Mouse (Mus musculus): Measurements from ENCODE around the gene Nutf2. TPM values are rescaled to one million over a fixed set of nuclear protein-coding genes. Genes with fewer than 3 reads are reported as not detected.
"Not testable (repeated sequence)": the region's sequence is repeated elsewhere in the genome, so short reads cannot be mapped to it uniquely, and the experiment has no call there.

Nutf2 gene
- total RNA-seq (2021): 10 to 100 TPM; 36.5 to 45.5 TPM
- long read RNA-seq, experiment 1, transcript Nutf2-201 (5 exons, 948 nt): major isoform, 47 of 50 reads
- long read RNA-seq, experiment 1, partial matches to known transcripts: 1 of 50 reads
- long read RNA-seq, experiment 1, other reads (novel, unspliced or antisense): 2 of 50 reads
- long read RNA-seq, experiment 2, transcript Nutf2-201 (5 exons, 948 nt): major isoform, 96 of 103 reads
- long read RNA-seq, experiment 2, partial matches to known transcripts: 3 of 103 reads
- long read RNA-seq, experiment 2, other reads (novel, unspliced or antisense): 3 of 103 reads

GRCm38 (mm10) chr8:105860143-105860981 is at the start of gene Nutf2:
TSS of gene Nutf2 (plus strand) at chr8:105860580.
- peak; percentile 90 to 96 for DNase-seq (ENCODE audit: low spot score in 2 of 2)

- DNase-seq (ENCODE audit: low spot score in 2 of 2): no peak
Measured at GRCm38 (mm10) chr8:105811061-105811460, 49.3 kb upstream of the Nutf2 start.

GRCm38 (mm10) chr8:105811543-105811942 is 48.8 kb upstream of the Nutf2 start:
- no peak for DNase-seq (ENCODE audit: low spot score in 2 of 2)

DNA sequence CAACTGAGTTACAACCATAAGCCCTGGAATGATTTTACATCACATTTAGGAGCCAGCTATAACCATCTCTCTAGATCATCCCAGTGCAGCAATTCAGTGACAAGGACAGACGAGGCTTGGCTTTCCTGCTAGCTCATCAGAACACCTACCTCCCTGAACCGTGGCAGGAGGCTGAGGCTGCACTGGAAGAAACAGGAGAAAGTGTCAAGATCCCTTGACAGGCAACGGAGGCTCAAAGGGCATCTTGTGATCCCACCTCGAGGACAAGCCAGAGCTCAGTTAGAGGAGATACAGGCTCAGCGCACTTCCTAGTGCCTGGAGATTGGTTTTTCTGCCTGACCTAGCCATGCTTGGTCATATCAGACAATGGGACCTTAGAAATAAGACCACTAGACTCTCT is 47.9 kb upstream of the Nutf2 start:
- no peak for DNase-seq (ENCODE audit: low spot score in 2 of 2)

- no peak for DNase-seq (ENCODE audit: low spot score in 2 of 2)
Measured at GRCm38 (mm10) chr8:105813241-105813640, 47.1 kb upstream of the Nutf2 start.

GRCm38 (mm10) chr8:105819659-105820058 is 40.7 kb upstream of the Nutf2 start:
- DNase-seq (ENCODE audit: low spot score in 2 of 2): no peak

DNA sequence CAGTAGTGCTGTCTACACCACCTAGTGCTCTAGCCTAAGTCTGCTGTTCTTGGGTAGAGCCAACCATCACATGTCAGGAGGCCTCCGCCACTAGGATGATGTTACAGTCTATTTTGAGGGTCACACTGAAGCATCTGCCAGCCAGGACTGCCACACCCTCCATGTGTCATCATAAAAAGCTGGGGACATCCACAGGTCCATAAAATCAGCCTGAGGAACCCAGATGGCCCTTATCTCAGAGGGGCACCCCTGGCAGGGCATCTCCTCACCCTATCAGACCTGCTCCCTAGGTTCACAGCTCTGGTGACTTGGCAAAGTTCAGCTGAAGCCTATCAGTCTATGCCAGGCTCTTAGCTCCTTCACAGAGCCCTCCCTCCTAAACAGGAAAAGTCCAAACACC is 39.5 kb upstream of the Nutf2 start:
- no peak for DNase-seq (ENCODE audit: low spot score in 2 of 2)

GRCm38 (mm10) chr8:105825506-105825905 is 34.9 kb upstream of the Nutf2 start:
- no peak for DNase-seq (ENCODE audit: low spot score in 2 of 2)

- no peak for DNase-seq (ENCODE audit: low spot score in 2 of 2)
Measured at GRCm38 (mm10) chr8:105826379-105826778, 34.0 kb upstream of the Nutf2 start.

- DNase-seq (ENCODE audit: low spot score in 2 of 2): peak; percentile 96 to 99
Measured at GRCm38 (mm10) chr8:105826861-105827848, 33.2 kb upstream of the Nutf2 start, which contains the start of the genes Ranbp10 and Tsnaxip1. TSS of gene Ranbp10 (minus strand) at chr8:105827350. TSS of gene Tsnaxip1 (plus strand) at chr8:105827731.

- not testable (repeated sequence) for DNase-seq (ENCODE audit: low spot score in 2 of 2)
Measured at GRCm38 (mm10) chr8:105833740-105834139, 26.6 kb upstream of the Nutf2 start.

GRCm38 (mm10) chr8:105835318-105835717 is 25.1 kb upstream of the Nutf2 start:
- peak in 1 of 2 experiments; percentile 47 for DNase-seq (ENCODE audit: low spot score in 2 of 2)

GRCm38 (mm10) chr8:105836991-105837390 is 23.4 kb upstream of the Nutf2 start:
- DNase-seq (ENCODE audit: low spot score in 2 of 2): no peak

DNA sequence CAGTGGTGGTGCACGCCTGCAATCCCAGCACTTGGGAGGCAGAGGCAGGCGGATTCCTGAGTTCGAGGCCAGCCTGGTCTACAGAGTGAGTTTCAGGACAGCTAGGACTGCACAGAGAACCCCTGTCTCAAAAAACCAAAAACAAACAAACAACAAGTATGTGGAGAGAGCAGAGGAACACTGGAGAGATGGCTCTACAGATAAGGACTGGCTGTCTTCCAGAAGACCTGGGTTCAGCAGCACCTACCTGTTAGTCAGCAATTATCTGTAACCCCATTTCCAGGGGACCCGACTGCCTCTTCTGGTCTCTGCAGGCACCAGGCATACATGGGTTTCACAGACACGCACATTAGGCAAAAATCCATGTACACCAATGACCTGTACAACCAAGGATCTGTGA is 21.2 kb upstream of the Nutf2 start:
- DNase-seq (ENCODE audit: low spot score in 2 of 2): no peak

DNA sequence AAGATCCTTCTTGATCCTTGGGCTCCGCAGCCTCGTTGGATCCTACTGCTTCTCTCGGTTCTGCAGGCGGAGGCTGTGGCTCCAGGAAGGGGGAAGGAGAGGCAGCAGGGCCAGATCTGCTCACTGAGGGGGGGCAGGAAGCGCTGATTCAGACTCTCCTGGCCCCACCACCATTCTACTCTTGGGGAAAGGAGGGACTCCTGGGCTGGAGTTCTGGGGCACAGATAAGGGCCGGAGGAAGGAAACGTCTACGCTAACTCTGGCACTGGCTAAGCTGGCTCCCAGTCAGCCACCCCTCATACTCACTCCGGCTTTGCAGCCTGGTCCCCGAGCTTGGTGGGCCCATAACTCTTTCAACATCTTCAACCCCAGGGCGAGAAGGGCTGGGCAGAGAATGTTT is 13.7 kb upstream of the Nutf2 start:
- DNase-seq (ENCODE audit: low spot score in 2 of 2): no peak

- no peak for DNase-seq (ENCODE audit: low spot score in 2 of 2)
Measured at GRCm38 (mm10) chr8:105850014-105850413, 10.4 kb upstream of the Nutf2 start.

- DNase-seq (ENCODE audit: low spot score in 2 of 2): no peak
Measured at GRCm38 (mm10) chr8:105850611-105851010, 9.8 kb upstream of the Nutf2 start.

DNA sequence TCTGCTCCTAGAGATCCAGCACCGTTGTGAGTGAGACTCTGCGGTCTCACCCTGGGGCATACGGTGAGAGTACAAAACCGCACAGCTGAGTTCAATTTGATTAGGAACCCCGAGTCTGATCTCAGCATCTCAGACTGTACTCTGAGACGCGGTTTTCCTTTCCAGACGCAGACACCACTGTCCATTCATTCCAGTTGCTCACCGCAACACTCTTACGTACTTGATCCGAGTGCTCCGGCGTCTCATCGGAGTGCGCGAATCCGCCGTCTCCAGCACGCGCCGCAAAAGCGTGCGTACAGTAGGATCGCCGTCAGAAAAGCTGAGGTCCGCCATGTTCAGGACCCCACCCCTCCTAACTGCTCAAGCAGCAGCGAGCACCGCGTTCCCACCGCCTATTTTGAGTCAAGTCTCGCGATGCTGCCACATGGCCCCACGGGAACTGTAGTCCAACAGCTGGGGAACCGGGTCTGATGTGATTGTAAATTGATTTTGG is 8.7 kb upstream of the Nutf2 start:
- DNase-seq (ENCODE audit: low spot score in 2 of 2): peak; percentile 84 to 95

DNA sequence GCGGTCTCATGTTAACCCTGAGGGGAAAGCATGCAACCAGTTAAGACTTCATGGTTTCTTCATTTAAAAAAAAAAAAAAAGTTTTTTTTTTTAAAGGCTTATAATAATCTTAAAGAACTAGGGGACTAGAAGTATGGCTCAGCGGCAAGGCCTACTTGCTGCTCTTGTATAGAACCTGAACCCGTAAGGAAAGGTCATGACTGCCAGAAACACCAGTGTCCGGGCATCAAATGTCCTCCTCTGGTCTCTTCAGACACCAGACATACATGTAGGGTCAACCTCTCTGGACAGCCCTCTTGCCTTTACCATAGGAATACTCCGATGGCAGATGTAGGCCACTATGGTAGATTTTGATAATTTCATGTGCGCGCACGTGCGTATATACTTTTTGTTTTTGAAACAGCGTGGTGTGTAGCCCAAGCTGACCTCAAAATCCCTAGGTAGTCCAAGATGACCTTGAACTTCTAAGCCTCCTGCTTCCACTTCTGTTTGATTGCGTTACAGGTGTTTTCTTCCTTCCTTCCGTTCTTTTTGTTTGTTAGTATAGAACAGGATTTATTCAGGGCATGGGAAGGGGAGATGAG is 8.1 kb upstream of the Nutf2 start:
- no peak for DNase-seq (ENCODE audit: low spot score in 2 of 2)

GRCm38 (mm10) chr8:105853178-105853577 is 7.2 kb upstream of the Nutf2 start, which contains the start of gene Cenpt:
TSS of gene Cenpt (minus strand) at chr8:105853278.
- no peak for DNase-seq (ENCODE audit: low spot score in 2 of 2)

All from layer of hippocampus, postnatal 14 days (tissue).